Mouse (Mus musculus) forebrain, embryonic 16.5 days (tissue): ENCODE results near the gene Sema4b. TPM values are rescaled to one million over a fixed set of nuclear protein-coding genes. Genes with fewer than 3 reads are reported as not detected.

ENCODE experiments used
- ATAC-seq: fragments of 200-750 bp; cut with Nextera tagmentation; 2 replicates; pipeline ENCODE4 v1.8.0; 2017; ENCODE audit warnings: mild to moderate bottlenecking, moderate library complexity
- H3K27ac ChIP-seq: fragments of 300-500 bp; sonication (generic); 2 replicates; pipeline ENCODE4 v1.5.1; 2014; ENCODE audit warnings: low read length, control low read depth
- H3K27me3 ChIP-seq: fragments of 300-500 bp; sonication (generic); replicated peaks from 2 replicates; pipeline ENCODE4 v1.6.1; 2014; ENCODE audit warnings: low read length; ENCODE audit not compliant: control insufficient read depth, insufficient read depth
- H3K36me3 ChIP-seq: fragments of 300-500 bp; sonication (generic); 2 replicates; pipeline ENCODE4 v1.6.1; 2014; ENCODE audit not compliant: control insufficient read depth, insufficient read depth
- H3K4me1 ChIP-seq: fragments of 300-500 bp; sonication (generic); replicated peaks from 2 replicates; pipeline ENCODE4 v1.6.1; 2014; ENCODE audit warnings: low read length; ENCODE audit not compliant: control insufficient read depth, insufficient read depth
- H3K4me2 ChIP-seq: fragments of 300-500 bp; sonication (generic); 2 replicates; pipeline ENCODE4 v1.6.1; 2014; ENCODE audit warnings: mild to moderate bottlenecking, low read length, control low read depth
- H3K4me3 ChIP-seq: fragments of 300-500 bp; sonication (generic); replicated peaks from 2 replicates; pipeline ENCODE4 v1.5.1; 2014; ENCODE audit warnings: mild to moderate bottlenecking, low read length, control low read depth
- H3K9ac ChIP-seq: fragments of 300-500 bp; sonication (generic); replicated peaks from 2 replicates; pipeline ENCODE4 v1.6.1; 2014; ENCODE audit warnings: low read depth, low read length, control low read depth
- H3K9me3 ChIP-seq: fragments of 300-500 bp; sonication (generic); 2 replicates; pipeline ENCODE4 v1.6.1; 2016; ENCODE audit warnings: low read length; ENCODE audit not compliant: control insufficient read depth
- WGBS: fragments of 180-500 bp; shearing (Covaris S2); extraction: QIAGEN DNeasy Blood & Tissue Kit; methylation state at CpG from one replicate; pipeline ENCODE4 v1.1.7; 2014; 5-methylcytosine and 5-hydroxymethylcytosine counted together
- polyA plus RNA-seq: library from polyadenylated mRNA; unstranded; fragments of >200 nt; fragmentation: Nextera tagmentation; extraction: Ambion mirVana; gene quantifications from 2 replicates; pipeline ENCODE4 v1.2.1, GENCODE M21; 2015

Sema4b gene
- polyA plus RNA-seq, 1 experiment from 2014 or later: 26.6 TPM

DNA sequence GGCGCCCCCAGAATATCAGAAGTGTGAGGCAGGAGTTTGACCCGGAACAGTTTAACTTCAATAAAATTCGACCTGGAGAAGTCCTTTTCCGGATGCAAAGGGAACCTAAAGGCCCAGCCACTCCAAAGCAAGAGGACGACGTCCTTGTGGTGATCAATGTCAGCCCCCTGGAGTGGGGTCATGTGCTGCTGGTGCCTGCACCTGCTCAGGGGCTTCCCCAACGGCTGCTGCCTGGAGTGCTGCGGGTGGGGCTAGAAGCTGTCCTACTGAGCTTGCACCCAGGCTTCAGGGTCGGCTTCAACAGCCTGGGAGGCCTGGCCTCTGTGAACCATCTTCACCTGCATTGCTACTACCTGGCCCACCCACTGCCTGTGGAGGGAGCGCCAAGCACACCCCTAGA is 51.9 kb downstream of the Sema4b start:
- Histone ChIP-seq H3K36me3 (peaks cover 9% of the 10 kb centered on the region), H3K4me1 (peaks cover 9% of the 10 kb centered on the region), H3K9ac (no peak overlapping the region), H3K27me3 (no peaks in the 10 kb centered on the region), H3K4me2 (no peak overlapping the region), H3K27ac (no peak overlapping the region), H3K9me3 (no peaks in the 10 kb centered on the region), H3K4me3 (no peak overlapping the region)
- no peak for ATAC-seq
- WGBS: 91% methylated on average over 10 of the region's 10 CpGs

DNA sequence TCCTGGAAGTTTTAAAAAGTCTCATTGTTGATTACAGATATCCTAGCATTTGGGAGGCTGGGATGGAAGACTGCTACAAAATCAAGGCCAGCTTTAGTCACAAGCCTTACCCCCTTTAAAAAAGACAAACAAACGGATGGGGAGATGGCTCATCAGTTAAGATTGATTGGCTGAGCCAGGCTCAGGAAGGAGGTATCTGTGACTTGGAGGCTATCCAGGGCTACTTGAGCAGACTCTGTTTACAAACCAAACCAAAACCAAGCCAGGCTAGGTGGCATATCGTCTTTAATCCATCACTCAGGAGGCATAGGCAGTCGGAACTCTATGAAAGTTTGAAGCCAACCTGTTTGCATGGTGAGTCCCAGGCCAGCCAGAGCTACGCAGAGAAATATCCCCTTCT is 55.0 kb downstream of the Sema4b start:
- Histone ChIP-seq H3K4me2 (no peak overlapping the region), H3K4me1 (0 out of 2 replicates have a peak, but pooled peaks cover 2% of the 10 kb centered on the region), H3K4me3 (no peak overlapping the region), H3K27ac (no peak overlapping the region), H3K27me3 (no peaks in the 10 kb centered on the region), H3K9ac (no peak overlapping the region), H3K9me3 (no peaks in the 10 kb centered on the region), H3K36me3 (peaks cover 9% of the 10 kb centered on the region)
- no peak for ATAC-seq
- 86% methylated on average over 4 of the region's 4 CpGs for WGBS

DNA sequence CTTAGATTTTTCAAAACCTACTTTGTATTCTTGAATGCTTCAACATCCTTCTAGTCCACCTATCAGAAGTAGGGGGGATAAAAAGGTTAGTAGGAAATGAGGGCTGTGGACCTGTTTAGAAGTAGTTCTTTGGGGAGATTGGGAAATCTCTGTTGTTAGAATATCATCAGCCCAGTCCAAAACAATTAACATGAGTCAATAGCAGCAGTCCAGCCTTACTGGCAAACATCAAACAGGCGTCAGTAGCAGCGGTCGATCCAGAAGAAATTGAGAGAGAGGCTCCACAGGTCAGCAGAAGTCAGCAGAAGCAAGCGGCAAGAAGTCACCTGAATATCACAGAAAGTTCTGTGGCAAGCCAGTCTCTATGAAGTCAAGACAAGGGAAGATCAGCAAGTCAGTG is 58.2 kb downstream of the Sema4b start:
- no peak overlapping the region for H3K4me3 ChIP-seq
- WGBS: 88% methylated on average over 4 of the region's 4 CpGs
- H3K4me2 ChIP-seq: no peak overlapping the region
- H3K36me3 ChIP-seq: no peaks in the 10 kb centered on the region
- ATAC-seq: no peak
- no peaks in the 10 kb centered on the region for H3K9me3 ChIP-seq
- no peaks in the 10 kb centered on the region for H3K27me3 ChIP-seq
- H3K4me1 ChIP-seq: 0 out of 2 replicates have a peak, but pooled peaks cover 2% of the 10 kb centered on the region
- no peak overlapping the region for H3K9ac ChIP-seq
- no peak overlapping the region for H3K27ac ChIP-seq

DNA sequence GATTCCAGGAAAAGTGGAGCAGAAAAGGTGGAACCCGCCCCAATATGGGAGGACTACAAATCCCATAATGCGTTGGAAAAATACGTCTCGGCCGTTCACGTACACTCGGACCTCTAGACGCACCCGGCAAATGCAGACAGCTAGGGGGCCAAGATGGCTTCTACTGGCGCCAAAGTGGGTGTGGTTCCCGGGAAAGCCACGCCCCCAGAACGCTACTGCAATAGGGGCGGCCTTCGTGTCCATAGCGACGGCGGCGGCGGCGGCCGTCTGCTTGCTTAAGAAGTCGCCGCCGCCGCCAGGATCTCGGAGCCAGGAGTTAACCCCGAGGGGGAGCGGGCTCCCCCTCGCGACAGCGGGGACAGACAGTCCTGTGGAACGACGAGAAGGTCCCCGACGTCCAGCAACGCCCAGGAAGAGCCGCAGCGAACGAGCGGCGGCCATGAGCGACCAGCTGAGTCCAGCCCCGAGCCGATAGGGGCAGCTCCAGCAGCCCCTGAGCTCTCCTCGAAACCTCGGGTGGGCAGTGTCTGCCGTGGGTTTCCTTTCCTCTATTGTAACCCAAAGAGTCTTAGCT is 59.6 kb downstream of the Sema4b start, which contains the start of gene Ttll13:
TSS of gene Ttll13 (plus strand) at position 229 of the 574 bp plus-strand sequence.
- no peaks in the 10 kb centered on the region for H3K36me3 ChIP-seq
- H3K27me3 ChIP-seq: no peaks in the 10 kb centered on the region
- H3K27ac ChIP-seq: peak within 1 kb of the TSS; percentile 75
- 0 out of 2 replicates have a peak, but pooled peaks cover 2% of the 10 kb centered on the region for H3K4me1 ChIP-seq
- peak within 1 kb of the TSS; percentile 63 for H3K4me2 ChIP-seq
- 0% methylated on average over 48 of the region's 48 CpGs for WGBS
- H3K4me3 ChIP-seq: peak within 1 kb of the TSS; percentile 56
- peak within 1 kb of the TSS; percentile 66 for H3K9ac ChIP-seq
- no peaks in the 10 kb centered on the region for H3K9me3 ChIP-seq
- peak; percentile 99 for ATAC-seq

DNA sequence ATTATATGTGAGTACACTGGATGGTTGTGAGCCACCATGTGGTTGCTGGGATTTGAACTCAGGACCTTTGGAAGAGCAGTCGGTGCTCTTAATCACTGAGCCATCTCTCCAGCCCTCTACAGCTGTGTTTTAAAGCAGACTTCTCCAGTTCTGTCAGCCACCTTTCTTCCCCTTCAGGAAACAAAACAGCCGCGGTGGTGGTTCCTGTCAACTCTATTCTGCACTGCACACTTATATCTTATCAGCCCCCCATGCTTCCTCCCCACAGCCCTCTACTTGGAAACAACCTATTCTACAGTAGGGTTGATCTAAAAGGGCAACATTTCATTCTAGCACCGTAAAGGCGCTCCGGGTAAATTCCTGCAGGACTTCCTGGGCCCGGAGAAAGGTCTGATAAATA is 60.2 kb downstream of the Sema4b start:
- H3K4me2 ChIP-seq: peak overlapping the region; percentile 63
- WGBS: 72% methylated on average over 7 of the region's 7 CpGs
- H3K36me3 ChIP-seq: no peaks in the 10 kb centered on the region
- no peak for ATAC-seq
- H3K27ac ChIP-seq: no peak overlapping the region
- 0 out of 2 replicates have a peak, but pooled peaks cover 2% of the 10 kb centered on the region for H3K4me1 ChIP-seq
- no peaks in the 10 kb centered on the region for H3K27me3 ChIP-seq
- H3K9ac ChIP-seq: no peak overlapping the region; the same call in 1 of the 2 replicates
- H3K9me3 ChIP-seq: no peaks in the 10 kb centered on the region
- H3K4me3 ChIP-seq: peak overlapping the region; percentile 56

DNA sequence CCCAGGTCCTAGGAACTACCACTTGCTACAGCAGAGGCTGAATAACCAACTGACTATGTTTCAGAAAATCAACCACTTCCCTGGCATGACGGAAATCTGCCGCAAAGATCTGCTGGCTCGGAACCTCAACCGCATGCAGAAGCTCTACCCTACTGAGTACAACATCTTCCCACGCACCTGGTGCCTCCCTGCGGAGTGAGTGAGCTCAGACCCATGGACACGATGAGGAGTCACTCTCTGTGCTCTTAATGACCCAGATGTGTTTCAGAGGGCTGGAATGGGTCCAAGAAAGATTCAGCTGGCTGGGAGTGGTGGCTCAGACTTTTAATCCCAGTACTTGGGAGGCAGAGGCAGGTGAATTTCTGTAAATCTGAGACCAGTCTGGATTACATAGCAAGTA is 65.8 kb downstream of the Sema4b start:
- Histone ChIP-seq H3K27ac (no peak overlapping the region), H3K36me3 (no peaks in the 10 kb centered on the region), H3K27me3 (peaks cover 14% of the 10 kb centered on the region), H3K4me2 (no peak overlapping the region), H3K4me3 (no peak overlapping the region), H3K4me1 (no peaks in the 10 kb centered on the region), H3K9me3 (no peaks in the 10 kb centered on the region), H3K9ac (no peak overlapping the region)
- no peak for ATAC-seq
- whole genome bisulfite sequencing: 84% methylated on average over 7 of the region's 7 CpGs

DNA sequence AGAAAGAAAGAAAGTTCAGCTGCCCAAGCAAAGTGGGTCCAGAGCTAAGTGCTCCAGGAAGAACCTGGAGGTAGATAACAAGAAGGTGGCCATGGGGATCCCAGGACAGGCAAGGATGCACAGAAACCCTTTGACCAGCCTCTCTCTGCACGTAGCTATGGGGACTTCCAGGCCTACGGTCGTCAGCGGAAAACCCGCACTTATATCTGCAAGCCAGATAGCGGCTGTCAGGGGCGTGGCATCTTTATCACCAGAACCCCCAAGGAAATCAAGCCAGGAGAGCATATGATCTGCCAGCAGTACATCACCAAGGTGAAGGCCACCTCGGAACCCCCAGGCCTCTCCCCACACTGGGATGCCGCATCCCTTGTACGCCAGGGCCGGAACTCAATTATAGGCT is 66.2 kb downstream of the Sema4b start:
- H3K27ac ChIP-seq: no peak overlapping the region
- H3K36me3 ChIP-seq: no peaks in the 10 kb centered on the region
- no peak for ATAC-seq
- no peak overlapping the region for H3K4me3 ChIP-seq
- H3K4me2 ChIP-seq: no peak overlapping the region
- no peaks in the 10 kb centered on the region for H3K9me3 ChIP-seq
- H3K27me3 ChIP-seq: peaks cover 17% of the 10 kb centered on the region
- 90% methylated on average over 11 of the region's 11 CpGs for WGBS
- no peak overlapping the region for H3K9ac ChIP-seq
- no peaks in the 10 kb centered on the region for H3K4me1 ChIP-seq

DNA sequence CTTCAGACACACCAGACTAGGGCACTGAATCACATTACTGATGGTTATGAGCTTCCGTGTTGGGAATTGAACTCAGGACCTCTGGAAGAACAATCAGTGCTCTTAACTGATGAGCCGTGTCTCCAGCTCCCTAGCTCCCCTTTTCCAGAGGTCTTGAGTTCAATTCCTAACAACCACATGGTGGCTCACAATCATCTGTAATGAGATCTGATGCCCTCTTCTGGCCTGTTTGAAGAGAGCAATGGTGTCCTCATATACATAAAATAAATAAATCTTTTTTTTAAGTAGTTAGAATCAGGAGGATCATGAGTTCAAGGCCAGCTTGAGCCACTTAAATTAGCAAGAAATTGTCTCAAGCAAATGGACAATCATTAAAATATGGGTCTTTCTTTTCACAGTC is 69.3 kb downstream of the Sema4b start:
- Histone ChIP-seq H3K4me2 (no peak overlapping the region), H3K4me3 (no peak overlapping the region), H3K36me3 (no peaks in the 10 kb centered on the region), H3K27ac (no peak overlapping the region), H3K9ac (no peak overlapping the region), H3K27me3 (peaks cover 30% of the 10 kb centered on the region), H3K9me3 (no peaks in the 10 kb centered on the region), H3K4me1 (0 out of 2 replicates have a peak, but pooled peaks cover 3% of the 10 kb centered on the region)
- no peak for ATAC-seq
- 70% methylated on average over 2 of the region's 2 CpGs for WGBS

DNA sequence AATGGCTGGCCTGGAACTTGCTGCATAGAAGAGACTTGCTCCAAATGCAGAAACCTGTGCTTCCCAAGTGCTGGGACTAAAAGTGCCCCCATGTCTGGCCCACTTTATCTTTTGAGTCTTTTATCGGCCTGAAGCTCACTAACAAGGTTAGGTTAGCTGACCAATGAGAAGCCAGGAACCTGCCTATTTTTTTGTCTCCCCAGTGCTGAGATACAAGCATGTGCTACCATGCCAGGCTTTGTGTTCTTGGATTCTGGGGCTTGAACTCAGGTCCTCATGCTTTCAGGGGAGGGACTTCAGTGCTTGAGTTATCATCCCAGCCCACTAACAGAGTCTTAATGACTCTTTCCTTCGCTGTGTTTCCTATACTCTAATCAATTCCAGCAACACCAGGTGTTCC is 71.1 kb downstream of the Sema4b start:
- no peaks in the 10 kb centered on the region for H3K36me3 ChIP-seq
- H3K4me3 ChIP-seq: no peak overlapping the region
- WGBS: 68% methylated on average over 2 of the region's 2 CpGs
- H3K9ac ChIP-seq: no peak overlapping the region
- H3K27ac ChIP-seq: no peak overlapping the region
- peaks cover 28% of the 10 kb centered on the region for H3K27me3 ChIP-seq
- H3K9me3 ChIP-seq: no peaks in the 10 kb centered on the region
- peaks cover 12% of the 10 kb centered on the region for H3K4me1 ChIP-seq
- no peak for ATAC-seq
- no peak overlapping the region for H3K4me2 ChIP-seq
